Mouse (Mus musculus) layer of hippocampus, adult 18-20 months (tissue): Measurements from ENCODE around the gene Dner. TPM values are rescaled to one million over a fixed set of nuclear protein-coding genes. Genes with fewer than 3 reads are reported as not detected.

Experiments
- DNase-seq, 2 experiments: peaks; one replicate each; pipeline ENCODE4 v3.0.0; 2022; ENCODE audit warnings: low spot score in 2 of 2
- total RNA-seq, 2 experiments: library from RNA; stranded (reverse); gene quantifications; 2 replicates each; pipeline ENCODE4 v1.2.3; 2021

Gene Dner
- total RNA-seq, 2 experiments from 2014 or later = 108 to 117 TPM

GRCm38 (mm10) chr1:84640463-84640862 lies 55.6 kb downstream of the Dner start:
- DNase-seq = no peak

GRCm38 (mm10) chr1:84636890-84637289 lies 59.1 kb downstream of the Dner start:
- DNase-seq = no peak

GRCm38 (mm10) chr1:84628244-84628643 lies 67.8 kb downstream of the Dner start:
- DNase-seq = no peak

- no peak for DNase-seq
Measured at GRCm38 (mm10) chr1:84622978-84623554, 73.0 kb downstream of the Dner start.

GRCm38 (mm10) chr1:84621308-84621707 lies 74.7 kb downstream of the Dner start:
- DNase-seq = peak; percentile 48 to 72

GRCm38 (mm10) chr1:84619131-84619760 lies 76.8 kb downstream of the Dner start:
- peak; percentile 42 to 58 for DNase-seq

- DNase-seq = no peak
Measured at GRCm38 (mm10) chr1:84618094-84618493, 77.9 kb downstream of the Dner start.

- no peak for DNase-seq
Measured at GRCm38 (mm10) chr1:84616133-84616532, 79.9 kb downstream of the Dner start.

GRCm38 (mm10) chr1:84614596-84614995 lies 81.4 kb downstream of the Dner start:
- no peak for DNase-seq

GRCm38 (mm10) chr1:84613119-84613518 lies 82.9 kb downstream of the Dner start:
- DNase-seq = no peak

GRCm38 (mm10) chr1:84611331-84611730 lies 84.7 kb downstream of the Dner start:
- DNase-seq = no peak

- DNase-seq = no peak
Measured at GRCm38 (mm10) chr1:84599025-84599424, 97.0 kb downstream of the Dner start.

GRCm38 (mm10) chr1:84596023-84596422 lies 100.0 kb downstream of the Dner start:
- DNase-seq = no peak

- peak in 1 of 2 experiments; percentile 44 for DNase-seq
Measured at GRCm38 (mm10) chr1:84592394-84592793, 103.6 kb downstream of the Dner start.

- no peak for DNase-seq
Measured at GRCm38 (mm10) chr1:84590534-84590933, 105.5 kb downstream of the Dner start.

- no peak for DNase-seq
Measured at GRCm38 (mm10) chr1:84585434-84585833, 110.6 kb downstream of the Dner start.

- peak in 1 of 2 experiments; percentile 82 for DNase-seq
Measured at GRCm38 (mm10) chr1:84581812-84582211, 114.2 kb downstream of the Dner start.

GRCm38 (mm10) chr1:84561841-84562240 lies 134.2 kb downstream of the Dner start:
- no peak for DNase-seq

- DNase-seq = no peak
Measured at GRCm38 (mm10) chr1:84561387-84561786, 134.6 kb downstream of the Dner start.

- no peak for DNase-seq
Measured at GRCm38 (mm10) chr1:84556546-84557511, 139.2 kb downstream of the Dner start.

GRCm38 (mm10) chr1:84552005-84552404 lies 144.0 kb downstream of the Dner start:
- DNase-seq = no peak

- DNase-seq = no peak
Measured at GRCm38 (mm10) chr1:84550065-84550368, 146.0 kb downstream of the Dner start.
